Mouse (Mus musculus) mammary gland, adult 2 months (tissue): ENCODE results near the gene Sorcs2. TPM values are rescaled to one million over a fixed set of nuclear protein-coding genes. Genes with fewer than 3 reads are reported as not detected.

Experiments used
- polyA plus RNA-seq: library from polyadenylated mRNA; depleted of rRNA; stranded (reverse); fragments of >200 nt; gene quantifications from 2 replicates; pipeline ENCODE4 v1.2.3, GENCODE M21; 2012; ENCODE audit warnings: low replicate concordance; rRNA removed

The Sorcs2 gene
- 9.4 and 12.1 TPM in 2 replicates for polyA plus RNA-seq

GRCm38 (mm10) chr5:36397837-36398282 lies at the start of gene Sorcs2:
Gene Sorcs2, minus strand, starts transcription at chr5:36398139.

DNA sequence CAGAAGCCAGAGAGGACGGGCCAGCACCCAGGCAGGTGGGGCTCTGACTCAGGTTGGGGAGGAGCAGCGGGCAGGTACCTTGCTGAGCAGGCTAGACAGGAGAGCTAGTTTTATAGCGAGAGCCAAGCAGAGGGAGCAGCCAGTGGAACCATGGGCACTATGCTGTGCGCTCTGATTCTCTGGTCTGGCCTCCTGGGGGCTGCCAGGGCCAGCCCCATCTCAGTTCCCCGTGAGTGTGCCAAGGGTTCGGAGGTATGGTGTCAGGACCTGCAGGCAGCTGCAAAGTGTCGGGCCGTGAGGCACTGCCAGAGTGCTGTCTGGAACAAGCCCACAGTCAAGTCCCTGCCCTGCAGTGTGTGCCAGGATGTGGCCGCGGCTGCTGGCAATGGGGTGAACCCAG lies 194.0 kb downstream of the Sorcs2 start, which contains the start of gene Psapl1:
Psapl1 (plus strand) TSS at position 106 of the 400 bp plus-strand sequence.

Other genes with a start within 250 kb of the Sorcs2 start
- 0.38 and 7.6 TPM in 2 replicates for gene Psapl1, start 194.1 kb downstream of the Sorcs2 start, polyA plus RNA-seq
- 12.4 and 19.1 TPM in 2 replicates for gene Grpel1, start 66.9 kb upstream of the Sorcs2 start, polyA plus RNA-seq
- gene Tada2b, start 86.1 kb upstream of the Sorcs2 start, polyA plus RNA-seq = 16.8 and 18.7 TPM in 2 replicates
- 0.03 and 0.10 TPM in 2 replicates for gene Ccdc96, start 86.4 kb upstream of the Sorcs2 start, polyA plus RNA-seq
- gene Tbc1d14, start 195.1 kb upstream of the Sorcs2 start, polyA plus RNA-seq = 26.9 and 53.4 TPM in 2 replicates